Mouse (Mus musculus) hindbrain, postnatal 0 days (tissue): ENCODE measurements around the gene Mxd4. TPM values are rescaled to one million over a fixed set of nuclear protein-coding genes. Genes with fewer than 3 reads are reported as not detected.
A peak's percentile ranks its signal among the peaks of the same experiment; 100 is the strongest.

ENCODE experiments used
- ATAC-seq: fragments of 200-750 bp; cut with Nextera tagmentation; 2 replicates; pipeline ENCODE4 v1.8.0; 2017; ENCODE audit warnings: mild to moderate bottlenecking, moderate TSS enrichment, moderate library complexity
- DNase-seq: peaks from one replicate; pipeline ENCODE4 v3.0.0-alpha.2; 2015; ENCODE audit warnings: low spot score
- H3K27ac ChIP-seq: fragments of 300-500 bp; sonication (generic); 2 replicates; pipeline ENCODE4 v1.5.1; 2014; ENCODE audit warnings: mild to moderate bottlenecking
- H3K27me3 ChIP-seq: fragments of 300-500 bp; sonication (generic); 2 replicates; pipeline ENCODE4 v1.6.1; 2014; ENCODE audit warnings: low read length, mixed read lengths; ENCODE audit not compliant: insufficient read depth
- H3K36me3 ChIP-seq: fragments of 300-500 bp; sonication (generic); 2 replicates; pipeline ENCODE4 v1.6.1; 2014; ENCODE audit warnings: low read length, mixed read lengths; ENCODE audit not compliant: insufficient read depth
- H3K4me1 ChIP-seq: fragments of 300-500 bp; sonication (generic); 2 replicates; pipeline ENCODE4 v1.6.1; 2014; ENCODE audit warnings: antibody characterized with exemption, low read length, mixed read lengths; ENCODE audit not compliant: insufficient read depth
- H3K4me2 ChIP-seq: fragments of 300-500 bp; sonication (generic); 2 replicates; pipeline ENCODE4 v1.6.1; 2014; ENCODE audit warnings: low read depth, mild to moderate bottlenecking, low read length, moderate library complexity, mixed read lengths
- H3K4me3 ChIP-seq: fragments of 300-500 bp; sonication (generic); 2 replicates; pipeline ENCODE4 v1.5.1; 2014; ENCODE audit warnings: low read length
- H3K9ac ChIP-seq: fragments of 300-500 bp; sonication (generic); replicated peaks from 2 replicates; pipeline ENCODE4 v1.6.1; 2014; ENCODE audit warnings: mild to moderate bottlenecking, low read length, moderate library complexity, mixed read lengths
- H3K9me3 ChIP-seq: fragments of 300-500 bp; sonication (generic); 2 replicates; pipeline ENCODE4 v1.6.1; 2016; ENCODE audit warnings: low read length, mixed read lengths
- CTCF ChIP-seq: IDR thresholded peaks from 2 replicates; pipeline ENCODE4 v1.5.1; 2016; ENCODE audit warnings: antibody characterized with exemption, control low read depth, low read depth
- whole genome bisulfite sequencing: fragments of 180-500 bp; shearing (Covaris S2); extraction: QIAGEN DNeasy Blood & Tissue Kit; methylation state at CpG from one replicate; pipeline ENCODE4 v1.1.7; 2014; 5-methylcytosine and 5-hydroxymethylcytosine counted together
- polyA plus RNA-seq: library from polyadenylated mRNA; unstranded; fragments of >200 nt; fragmentation: Nextera tagmentation; extraction: Ambion mirVana; gene quantifications from 2 replicates; pipeline ENCODE4 v1.2.1, GENCODE M21; 2015
- total RNA-seq: library from RNA; depleted of rRNA; stranded (reverse); fragments of >200 nt; gene quantifications from 2 replicates; pipeline ENCODE4 v1.2.3, GENCODE M21; 2014

The Mxd4 gene
- total and polyA plus RNA-seq, 2 experiments from 2014 or later, result 22.0 to 99.1 TPM

- Histone ChIP-seq H3K9ac (no peak overlapping the region), H3K4me1 (no peaks in the 10 kb centered on the region), H3K27ac (no peak overlapping the region), H3K36me3 (peaks cover 30% of the 10 kb centered on the region), H3K4me2 (no peak overlapping the region), H3K4me3 (no peak overlapping the region), H3K27me3 (no peaks in the 10 kb centered on the region), H3K9me3 (no peaks in the 10 kb centered on the region)
- no peak for DNase-seq
- ATAC-seq, result no peak
- WGBS, result 14% methylated on average over 5 of the region's 5 CpGs
- TF ChIP-seq CTCF, result no peak
These were observed 12.2 kb downstream of the Mxd4 start for GRCm38 (mm10) chr5:34175403-34175694.

- no peak for DNase-seq
- WGBS, result 56% methylated on average over 5 of the region's 5 CpGs
- H3K36me3 ChIP-seq, result peaks cover 30% of the 10 kb centered on the region
These were observed 12.7 kb downstream of the Mxd4 start for GRCm38 (mm10) chr5:34174550-34175402.

GRCm38 (mm10) chr5:34174021-34174420 is 13.5 kb downstream of the Mxd4 start:
- WGBS, result 88% methylated on average over 2 of the region's 2 CpGs
- ATAC-seq (no peak), DNase-seq (no peak)
- no peak overlapping the region for H3K4me3 ChIP-seq
- no peak overlapping the region for H3K27ac ChIP-seq
- H3K4me2 ChIP-seq, result no peak overlapping the region
- H3K9me3 ChIP-seq, result no peaks in the 10 kb centered on the region
- peaks cover 30% of the 10 kb centered on the region for H3K36me3 ChIP-seq
- H3K27me3 ChIP-seq, result no peaks in the 10 kb centered on the region
- H3K4me1 ChIP-seq, result no peaks in the 10 kb centered on the region
- no peak for TF ChIP-seq CTCF
- H3K9ac ChIP-seq, result no peak overlapping the region

More at GRCm38 (mm10) chr5:34174550-34175402, 12.7 kb downstream of the Mxd4 start:
- Histone ChIP-seq H3K27ac (no peak overlapping the region; the same call in 1 of the 2 replicates), H3K9me3 (no peaks in the 10 kb centered on the region), H3K9ac (no peak overlapping the region), H3K4me1 (no peaks in the 10 kb centered on the region), H3K4me3 (no peak overlapping the region), H3K27me3 (no peaks in the 10 kb centered on the region), H3K4me2 (no peak overlapping the region)
- no peak for ATAC-seq
- TF ChIP-seq CTCF, result no peak

GRCm38 (mm10) chr5:34170726-34171125 is 16.8 kb downstream of the Mxd4 start:
- no peak for TF ChIP-seq CTCF
- Histone ChIP-seq H3K4me3 (no peak overlapping the region), H3K9ac (no peak overlapping the region), H3K4me1 (no peaks in the 10 kb centered on the region), H3K9me3 (no peaks in the 10 kb centered on the region), H3K27ac (peak overlapping the region; percentile 48; the same call in 1 of the 2 replicates), H3K27me3 (no peaks in the 10 kb centered on the region), H3K4me2 (no peak overlapping the region), H3K36me3 (peaks cover 12% of the 10 kb centered on the region)
- ATAC-seq (no peak), DNase-seq (no peak)
- WGBS, result 84% methylated on average over 4 of the region's 4 CpGs

GRCm38 (mm10) chr5:34169954-34170353 is 17.6 kb downstream of the Mxd4 start:
- no peak for TF ChIP-seq CTCF
- peak overlapping the region; percentile 52 for H3K4me2 ChIP-seq
- no peaks in the 10 kb centered on the region for H3K27me3 ChIP-seq
- no peaks in the 10 kb centered on the region for H3K4me1 ChIP-seq
- peaks cover 8% of the 10 kb centered on the region; the same call in 1 of the 2 replicates for H3K36me3 ChIP-seq
- DNase-seq, result no peak
- no peak for ATAC-seq
- peak overlapping the region; percentile 64 for H3K4me3 ChIP-seq
- H3K9me3 ChIP-seq, result no peaks in the 10 kb centered on the region
- WGBS, result 83% methylated on average over 3 of the region's 3 CpGs
- H3K27ac ChIP-seq, result peak overlapping the region; percentile 84
- peak overlapping the region; percentile 44 for H3K9ac ChIP-seq

GRCm38 (mm10) chr5:34168950-34169891 is 18.3 kb downstream of the Mxd4 start, which contains the start of the genes Poln and Haus3:
TSS of gene Poln (minus strand) at chr5:34169448.
TSS of gene Haus3 (minus strand) at chr5:34169527.
- H3K4me2 ChIP-seq, result peak within 1 kb of the TSS; percentile 57
- H3K4me1 ChIP-seq, result no peaks in the 10 kb centered on the region
- peak within 1 kb of the TSS; percentile 56 for H3K9ac ChIP-seq
- H3K27ac ChIP-seq, result peak within 1 kb of the TSS; percentile 84
- DNase-seq (peak; percentile 99), ATAC-seq (peak; percentile 100)
- H3K36me3 ChIP-seq, result peaks cover 4% of the 10 kb centered on the region; the same call in 1 of the 2 replicates
- no peaks in the 10 kb centered on the region for H3K9me3 ChIP-seq
- peak within 1 kb of the TSS; percentile 64 for H3K4me3 ChIP-seq
- peak; percentile 56 for TF ChIP-seq CTCF
- under 1% methylated on average over 57 of the region's 57 CpGs for WGBS
- no peaks in the 10 kb centered on the region for H3K27me3 ChIP-seq
